Mouse (Mus musculus) C2C12 (cell line): Measurements from ENCODE around the gene Brd3. TPM values are rescaled to one million over a fixed set of nuclear protein-coding genes. Genes with fewer than 3 reads are reported as not detected.
"Not testable (repeated sequence)": the region's sequence is repeated elsewhere in the genome, so short reads cannot be mapped to it uniquely, and the experiment has no call there.

Experiments used
- H3K27me3 ChIP-seq: one replicate; pipeline ENCODE4 v1.6.1; 2011; ENCODE audit not compliant: control insufficient read depth, insufficient read depth, insufficient read length
- H3K36me3 ChIP-seq: one replicate; pipeline ENCODE4 v1.6.1; 2011; ENCODE audit not compliant: control insufficient read depth, insufficient read depth
- H3K4me3 ChIP-seq: one replicate; pipeline ENCODE4 v1.5.1; 2011; ENCODE audit warnings: mild to moderate bottlenecking, control low read depth; ENCODE audit not compliant: poor library complexity, insufficient read depth, severe bottlenecking
- H3K79me2 ChIP-seq: one replicate; pipeline ENCODE4 v1.6.1; 2011; ENCODE audit not compliant: control insufficient read depth, insufficient read depth
- H3K79me3 ChIP-seq: one replicate; pipeline ENCODE4 v1.6.1; 2011; ENCODE audit warnings: low read depth, control low read depth
- H3ac ChIP-seq: one replicate; pipeline ENCODE3; 2011; ENCODE audit warnings: low read depth; ENCODE audit not compliant: control insufficient read depth, insufficient read length
- CEBPB ChIP-seq: IDR thresholded peaks from one replicate; pipeline ENCODE4 v1.6.1; 2011; ENCODE audit warnings: low read depth, mild to moderate bottlenecking, control low read depth, moderate library complexity
- CTCF ChIP-seq: IDR thresholded peaks from one replicate; pipeline ENCODE4 v1.5.1; 2011; ENCODE audit not compliant: control insufficient read depth, insufficient read depth, insufficient read length
- FOSL1 ChIP-seq: IDR thresholded peaks from one replicate; pipeline ENCODE4 v1.8.0; 2011; ENCODE audit warnings: mild to moderate bottlenecking, low read length; ENCODE audit not compliant: poor library complexity, insufficient read depth, severe bottlenecking
- MAX ChIP-seq: IDR thresholded peaks from one replicate; pipeline ENCODE4 v1.6.1; 2011; ENCODE audit warnings: mild to moderate bottlenecking, control low read depth
- MYOD1 ChIP-seq: IDR thresholded peaks from one replicate; pipeline ENCODE4 v1.6.1; 2011; ENCODE audit warnings: low read depth; ENCODE audit not compliant: control insufficient read depth, insufficient read length
- MYOG ChIP-seq: IDR thresholded peaks from one replicate; pipeline ENCODE4 v1.6.1; 2011; ENCODE audit not compliant: control insufficient read depth, insufficient read length; ENCODE audit errors: extremely low read depth
- USF1 ChIP-seq: IDR thresholded peaks from one replicate; pipeline ENCODE4 v1.6.1; 2011; ENCODE audit warnings: low read depth, mild to moderate bottlenecking, control low read depth, moderate library complexity
- polyA plus RNA-seq: library from polyadenylated mRNA; unstranded; fragments of >200 nt; fragmentation: generic; extraction: Trizol; gene quantifications from one replicate; pipeline ENCODE4 v1.2.1, GENCODE M21; 2012; ENCODE audit warnings: missing spikeins

The Brd3 gene
- polyA plus RNA-seq, 1 experiment, result 21.6 TPM

DNA sequence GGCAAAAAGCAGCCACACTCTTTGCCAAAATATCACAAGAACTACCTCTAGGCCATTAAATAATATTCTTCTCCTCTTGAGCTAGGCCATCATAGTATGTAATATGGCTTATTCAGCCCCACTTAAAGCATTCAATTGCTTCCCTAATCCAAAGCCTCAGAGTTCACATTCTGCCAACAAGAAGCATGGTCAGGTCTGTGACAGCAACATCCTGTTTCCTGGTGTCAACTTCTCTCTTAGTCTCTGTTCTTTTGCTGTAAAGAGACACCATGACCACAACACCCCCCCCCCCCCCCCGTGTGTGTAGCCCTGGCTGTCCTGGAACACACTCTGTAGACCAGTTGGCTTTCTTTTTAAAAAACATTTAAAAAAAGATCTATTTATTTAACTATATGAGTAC is 39.9 kb upstream of the Brd3 start:
- Histone ChIP-seq H3K4me3 (no peak overlapping the region), H3K79me3 (no peaks in the 10 kb centered on the region), H3K27me3 (no peaks in the 10 kb centered on the region), H3K79me2 (no peaks in the 10 kb centered on the region), H3ac (no peak overlapping the region), H3K36me3 (no peaks in the 10 kb centered on the region)
- TF ChIP-seq USF1 (no peak), MAX (no peak), CEBPB (no peak), MYOG (no peak), MYOD1 (no peak), FOSL1 (no peak), CTCF (no peak)

- H3K79me2 ChIP-seq, result not testable (repeated sequence)
Measured at GRCm38 (mm10) chr2:27546041-27546440, 38.6 kb upstream of the Brd3 start.

DNA sequence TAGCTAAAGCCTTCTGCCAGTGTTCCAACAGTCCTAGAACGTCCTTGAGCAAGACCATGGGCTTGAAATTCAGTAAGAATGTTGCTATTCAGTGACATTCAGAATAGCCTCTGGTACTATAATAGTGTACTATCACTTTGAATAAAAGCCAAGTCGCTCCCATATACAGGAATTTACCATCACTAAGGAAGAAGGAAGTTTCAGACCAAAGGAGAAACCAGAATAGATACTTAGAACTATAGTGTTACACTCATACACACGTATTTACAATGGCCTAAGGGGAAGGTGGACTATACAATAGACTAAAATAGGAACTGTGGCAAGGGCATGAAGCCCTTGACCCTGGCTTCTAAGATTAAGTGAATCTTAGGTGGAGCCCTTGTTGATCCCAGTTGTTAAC is 38.1 kb upstream of the Brd3 start:
- not testable (repeated sequence) for H3K79me3 ChIP-seq, H3K4me3 ChIP-seq, H3K79me2 ChIP-seq, H3K36me3 ChIP-seq, H3K27me3 ChIP-seq, H3ac ChIP-seq

More at GRCm38 (mm10) chr2:27546041-27546440, 38.6 kb upstream of the Brd3 start:
- not testable (repeated sequence) for H3K36me3 ChIP-seq, H3ac ChIP-seq, H3K4me3 ChIP-seq, H3K27me3 ChIP-seq, H3K79me3 ChIP-seq

- no peak for TF ChIP-seq MYOG
- no peak for TF ChIP-seq FOSL1
- no peak for TF ChIP-seq MYOD1
- no peak for TF ChIP-seq CEBPB
- TF ChIP-seq CTCF, result no peak
- no peak for TF ChIP-seq MAX
- TF ChIP-seq USF1, result no peak
- Histone ChIP-seq H3K79me2 (no peaks in the 10 kb centered on the region), H3K79me3 (no peaks in the 10 kb centered on the region), H3K36me3 (no peaks in the 10 kb centered on the region), H3ac (no peak overlapping the region), H3K4me3 (no peak overlapping the region), H3K27me3 (no peaks in the 10 kb centered on the region)
Measured at GRCm38 (mm10) chr2:27544613-27545012, 37.2 kb upstream of the Brd3 start.

- Histone ChIP-seq H3K79me2 (no peaks in the 10 kb centered on the region), H3K79me3 (no peaks in the 10 kb centered on the region), H3K27me3 (no peaks in the 10 kb centered on the region), H3K36me3 (peaks cover under 1% of the 10 kb centered on the region), H3K4me3 (no peak overlapping the region), H3ac (no peak overlapping the region)
- TF ChIP-seq CEBPB (no peak), USF1 (no peak), MAX (no peak), MYOD1 (no peak), FOSL1 (no peak), CTCF (no peak)
Measured at GRCm38 (mm10) chr2:27541225-27541624, 33.8 kb upstream of the Brd3 start.

DNA sequence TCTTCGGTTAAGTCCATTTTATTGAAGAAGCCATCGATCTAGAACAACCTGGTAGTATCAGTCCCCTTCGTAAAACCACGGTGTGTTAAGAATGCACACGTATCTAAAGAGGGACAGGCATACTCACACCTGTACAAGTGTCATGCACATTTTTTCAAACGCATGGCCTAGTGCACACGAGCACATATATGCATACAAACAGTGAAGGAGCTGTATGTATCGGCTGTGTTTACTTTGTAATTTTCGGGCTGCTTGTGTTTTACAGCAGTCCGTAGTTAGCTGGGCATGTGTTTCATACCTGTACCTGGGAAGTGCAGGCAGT is 33.0 kb upstream of the Brd3 start:
- Histone ChIP-seq H3ac (peak overlapping the region; percentile 55), H3K79me3 (no peaks in the 10 kb centered on the region), H3K4me3 (peak overlapping the region; percentile 11), H3K27me3 (no peaks in the 10 kb centered on the region), H3K79me2 (no peaks in the 10 kb centered on the region), H3K36me3 (peaks cover 7% of the 10 kb centered on the region)
- no peak for TF ChIP-seq CEBPB
- TF ChIP-seq MYOG, result no peak
- TF ChIP-seq CTCF, result no peak
- TF ChIP-seq MAX, result no peak
- TF ChIP-seq USF1, result no peak
- TF ChIP-seq FOSL1, result no peak
- no peak for TF ChIP-seq MYOD1

GRCm38 (mm10) chr2:27539772-27540514 is 32.5 kb upstream of the Brd3 start:
- H3K79me2 ChIP-seq, result no peaks in the 10 kb centered on the region
- peak overlapping the region; percentile 55 for H3ac ChIP-seq
- no peaks in the 10 kb centered on the region for H3K27me3 ChIP-seq
- H3K36me3 ChIP-seq, result peaks cover 12% of the 10 kb centered on the region
- H3K79me3 ChIP-seq, result no peaks in the 10 kb centered on the region
- peak; percentile 99 for TF ChIP-seq MAX
- TF ChIP-seq CEBPB, result no peak
- peak; percentile 36 for TF ChIP-seq MYOD1
- peak overlapping the region; percentile 11 for H3K4me3 ChIP-seq
